Mouse (Mus musculus): ENCODE results near the gene Cluap1.

DNA sequence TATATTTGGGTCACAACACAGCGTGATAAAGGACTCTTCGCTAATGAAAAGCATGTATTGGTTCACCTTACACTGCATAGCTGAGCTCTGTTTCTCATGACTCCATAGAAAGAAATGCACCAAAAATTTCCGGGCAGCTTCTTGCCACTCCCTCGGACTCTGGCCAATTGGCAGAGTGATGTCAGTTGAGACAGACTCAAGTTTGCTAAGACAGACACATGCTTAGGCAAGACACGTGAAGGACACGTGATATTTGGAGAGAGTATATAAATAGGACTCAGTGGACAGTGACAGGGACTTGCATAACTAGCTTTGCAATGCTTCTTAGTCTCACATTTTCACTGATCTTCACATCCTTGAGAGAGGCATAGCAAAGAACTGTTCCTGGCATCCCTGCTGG is 47.8 kb downstream of the Cluap1 start:
- TF ChIP-seq CTCF (IDR thresholded peaks at IDR 0.05 in 2 of 3, conservative IDR thresholded peaks at IDR 0.05 in 1 of 3; ENCODE audit: control insufficient read depth in 1 of 3, insufficient read depth in 1 of 3, low read depth in 2 of 3, low read length in 3 of 3, poor library complexity in 1 of 3, severe bottlenecking in 1 of 3): no peak
- TF ChIP-seq POLR2A (IDR thresholded peaks at IDR 0.05; ENCODE audit: control insufficient read depth in 1 of 2, insufficient read depth in 1 of 2, low read depth in 1 of 2, low read length in 2 of 2, poor library complexity in 1 of 2): no peak
- no peak for TF ChIP-seq MYC (IDR thresholded peaks at IDR 0.05; ENCODE audit: low read depth, low read length)
- no peak for TF ChIP-seq UBTF (IDR thresholded peaks at IDR 0.05; ENCODE audit: borderline replicate concordance, insufficient read depth, low read depth, low read length)
- TF ChIP-seq SIN3A (IDR thresholded peaks at IDR 0.05; ENCODE audit: low read length): no peak
- no peak for TF ChIP-seq GATA1 (IDR thresholded peaks at IDR 0.05; ENCODE audit: low read depth, low read length)
- no peak for TF ChIP-seq MAFK (IDR thresholded peaks at IDR 0.05; ENCODE audit: borderline replicate concordance, low read depth, low read length)

Measured in MEL (cell line).